Mouse (Mus musculus) testis, adult 2 months (tissue): Measurements from ENCODE around the gene Spats2. TPM values are rescaled to one million over a fixed set of nuclear protein-coding genes. Genes with fewer than 3 reads are reported as not detected.

Source experiments
- H3K27ac ChIP-seq: fragments of 200-500 bp; 2 replicates; pipeline ENCODE4 v1.5.1; 2012; ENCODE audit warnings: low read depth, low read length; ENCODE audit not compliant: control insufficient read depth, insufficient read depth
- H3K27me3 ChIP-seq: fragments of 200-500 bp; 2 replicates; pipeline ENCODE4 v1.6.1; 2012; ENCODE audit warnings: mild to moderate bottlenecking, low read length, moderate library complexity; ENCODE audit not compliant: control insufficient read depth, insufficient read depth
- H3K36me3 ChIP-seq: fragments of 200-500 bp; 2 replicates; pipeline ENCODE4 v1.6.1; 2012; ENCODE audit warnings: mild to moderate bottlenecking, low read length; ENCODE audit not compliant: control insufficient read depth, insufficient read depth
- H3K4me1 ChIP-seq: fragments of 200-500 bp; 2 replicates; pipeline ENCODE4 v1.6.1; 2012; ENCODE audit warnings: low read length; ENCODE audit not compliant: control insufficient read depth, insufficient read depth
- H3K4me3 ChIP-seq: fragments of 200-500 bp; 2 replicates; pipeline ENCODE4 v1.5.1; 2012; ENCODE audit warnings: low read depth, mild to moderate bottlenecking, low read length, moderate library complexity, mixed read lengths; ENCODE audit not compliant: control insufficient read depth
- CTCF ChIP-seq: fragments of 200-500 bp; IDR thresholded peaks from 2 replicates; pipeline ENCODE4 v1.5.1; 2012; ENCODE audit warnings: low read depth, mild to moderate bottlenecking, inconsistent platforms, low read length, moderate library complexity; ENCODE audit not compliant: control insufficient read depth, insufficient read depth, insufficient replicate concordance
- POLR2A ChIP-seq: fragments of 200-500 bp; IDR thresholded peaks from 2 replicates; pipeline ENCODE4 v1.6.1; 2012; ENCODE audit warnings: low read depth, mild to moderate bottlenecking, inconsistent platforms, low read length, moderate library complexity; ENCODE audit not compliant: control insufficient read depth
- polyA plus RNA-seq: library from polyadenylated mRNA; depleted of rRNA; stranded (reverse); fragments of >200 nt; gene quantifications from 2 replicates; pipeline ENCODE4 v1.2.3, GENCODE M21; 2012

Gene Spats2
- polyA plus RNA-seq, 1 experiment = 34.2 TPM

DNA sequence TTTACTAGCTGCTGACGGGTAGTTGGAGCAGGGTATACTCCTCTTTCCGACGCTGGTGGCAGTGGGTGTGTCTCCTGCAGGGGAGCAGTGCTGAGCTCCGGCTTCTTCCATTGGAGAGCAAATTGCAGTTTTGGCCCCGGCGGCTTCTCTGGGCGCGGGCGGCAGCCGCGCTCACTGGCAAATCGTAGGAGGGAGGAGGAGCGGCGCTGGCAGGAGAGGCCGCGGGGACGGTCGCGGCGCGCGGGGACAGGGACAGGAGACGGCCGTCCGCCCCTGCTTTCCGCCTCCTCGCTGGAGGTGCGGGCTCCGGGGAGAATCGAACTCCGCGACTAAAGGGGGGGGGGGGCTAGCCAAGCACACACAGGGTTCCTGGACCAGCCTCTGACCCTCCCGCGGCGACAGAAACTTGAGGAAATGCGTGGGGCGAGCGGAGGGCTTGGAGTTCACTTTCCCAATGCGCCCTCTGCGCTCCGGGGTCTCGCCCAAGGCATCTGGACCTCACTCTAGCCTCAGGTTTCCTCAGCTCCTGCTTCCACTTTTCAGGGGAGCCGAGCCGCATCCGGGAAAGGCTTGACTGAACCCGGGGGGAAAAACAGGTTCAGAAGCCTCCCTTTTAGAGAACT, 98.0 kb downstream of the Spats2 start:
- H3K27ac ChIP-seq = no peak overlapping the region
- H3K27me3 ChIP-seq = no peaks in the 10 kb centered on the region; the same call in 1 of the 2 replicates
- peaks cover 19% of the 10 kb centered on the region for H3K4me1 ChIP-seq
- no peak for TF ChIP-seq CTCF
- no peak for TF ChIP-seq POLR2A
- H3K36me3 ChIP-seq = no peaks in the 10 kb centered on the region
- peak overlapping the region; percentile 75 for H3K4me3 ChIP-seq

DNA sequence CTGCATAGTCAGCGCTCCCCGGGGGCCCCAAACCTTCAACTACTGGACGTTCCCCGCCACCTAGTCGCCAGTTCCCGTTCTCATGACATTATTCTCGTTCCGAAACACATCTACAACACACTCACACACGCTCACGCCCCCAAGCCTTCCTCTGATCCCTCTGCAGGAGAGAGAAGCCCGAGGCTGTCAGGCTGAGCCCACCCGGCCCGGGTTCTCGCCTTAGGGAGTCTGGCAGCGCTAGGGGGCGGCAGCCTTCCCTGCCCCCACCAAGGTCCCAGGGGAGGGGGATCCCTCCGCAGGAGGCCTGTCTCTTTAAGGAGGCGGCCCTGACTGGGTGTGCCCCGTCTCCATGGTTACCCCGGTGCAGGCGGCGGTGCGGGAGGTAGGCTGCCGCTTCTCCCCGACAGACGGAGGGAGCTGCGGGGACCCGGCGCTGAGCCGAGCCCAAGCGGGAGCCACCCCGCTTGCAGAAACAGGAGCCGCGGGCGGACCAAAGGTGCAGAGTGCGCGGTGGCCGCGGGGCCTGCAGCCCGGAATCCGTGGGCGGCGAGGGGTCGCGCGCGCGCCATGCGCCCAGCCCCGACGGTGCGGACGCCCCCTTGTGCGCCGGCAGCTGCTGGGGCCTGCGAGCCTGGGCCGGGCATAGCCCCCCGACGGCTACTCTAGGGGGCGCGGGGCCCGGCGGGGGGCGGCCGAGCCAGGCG, 98.6 kb downstream of the Spats2 start, which contains the start of gene Kcnh3:
Gene Kcnh3 (plus strand): TSS at position 654 of the 704 bp plus-strand sequence.
- Histone ChIP-seq H3K4me3 (peak within 1 kb of the TSS; percentile 75), H3K4me1 (peaks cover 19% of the 10 kb centered on the region), H3K36me3 (no peaks in the 10 kb centered on the region), H3K27me3 (no peaks in the 10 kb centered on the region; the same call in 1 of the 2 replicates), H3K27ac (no peak within 1 kb of the TSS)
- TF ChIP-seq CTCF = no peak
- TF ChIP-seq POLR2A = no peak

GRCm38 (mm10) chr15:99225081-99225810, 99.5 kb downstream of the Spats2 start:
- Histone ChIP-seq H3K4me1 (peaks cover 19% of the 10 kb centered on the region), H3K4me3 (peak overlapping the region; percentile 18; the same call in 1 of the 2 replicates), H3K27me3 (no peaks in the 10 kb centered on the region; the same call in 1 of the 2 replicates), H3K36me3 (no peaks in the 10 kb centered on the region), H3K27ac (no peak overlapping the region)
- TF ChIP-seq POLR2A (no peak), CTCF (no peak)

DNA sequence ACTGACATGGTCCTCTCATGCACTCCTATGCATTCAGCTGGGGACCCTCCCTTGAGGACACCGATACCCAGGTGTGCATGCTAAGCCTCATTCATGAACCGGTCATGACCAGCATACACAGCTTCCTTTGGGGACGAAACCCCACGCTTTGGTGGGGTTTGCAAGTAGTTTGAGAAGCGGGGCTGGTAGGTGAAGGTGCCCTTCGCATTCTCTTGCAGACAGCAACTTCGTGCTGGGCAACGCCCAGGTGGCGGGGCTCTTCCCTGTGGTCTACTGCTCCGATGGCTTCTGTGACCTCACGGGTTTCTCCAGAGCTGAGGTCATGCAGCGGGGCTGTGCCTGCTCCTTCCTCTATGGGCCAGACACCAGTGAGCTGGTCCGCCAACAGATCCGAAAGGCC, 100.4 kb downstream of the Spats2 start:
- H3K27ac ChIP-seq = no peak overlapping the region
- H3K4me1 ChIP-seq = peaks cover 19% of the 10 kb centered on the region
- no peak overlapping the region for H3K4me3 ChIP-seq
- no peak for TF ChIP-seq CTCF
- TF ChIP-seq POLR2A = no peak
- H3K27me3 ChIP-seq = no peaks in the 10 kb centered on the region; the same call in 1 of the 2 replicates
- no peaks in the 10 kb centered on the region for H3K36me3 ChIP-seq

GRCm38 (mm10) chr15:99231998-99232397, 106.3 kb downstream of the Spats2 start:
- no peak overlapping the region for H3K27ac ChIP-seq
- TF ChIP-seq CTCF (no peak), POLR2A (no peak)
- H3K36me3 ChIP-seq = no peaks in the 10 kb centered on the region
- no peak overlapping the region for H3K4me3 ChIP-seq
- H3K27me3 ChIP-seq = no peaks in the 10 kb centered on the region
- H3K4me1 ChIP-seq = no peaks in the 10 kb centered on the region; the same call in 1 of the 2 replicates

DNA sequence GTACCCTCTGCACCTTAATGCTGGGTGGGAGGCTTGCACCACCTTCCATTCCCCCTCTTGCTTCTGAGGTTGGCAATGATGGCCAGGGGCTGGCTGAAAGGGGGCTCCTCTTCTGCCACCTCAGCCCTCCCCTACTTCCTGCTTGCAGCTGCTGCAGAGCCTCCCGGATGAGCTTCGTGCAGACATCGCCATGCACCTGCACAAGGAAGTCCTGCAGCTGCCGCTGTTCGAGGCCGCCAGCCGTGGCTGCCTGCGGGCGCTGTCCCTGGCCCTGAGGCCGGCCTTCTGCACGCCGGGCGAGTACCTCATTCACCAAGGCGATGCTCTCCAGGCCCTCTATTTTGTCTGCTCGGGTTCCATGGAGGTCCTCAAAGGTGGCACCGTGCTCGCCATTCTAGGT, 108.0 kb downstream of the Spats2 start:
- Histone ChIP-seq H3K27me3 (no peaks in the 10 kb centered on the region), H3K4me3 (no peak overlapping the region), H3K36me3 (no peaks in the 10 kb centered on the region), H3K27ac (no peak overlapping the region), H3K4me1 (no peaks in the 10 kb centered on the region)
- no peak for TF ChIP-seq CTCF
- no peak for TF ChIP-seq POLR2A

DNA sequence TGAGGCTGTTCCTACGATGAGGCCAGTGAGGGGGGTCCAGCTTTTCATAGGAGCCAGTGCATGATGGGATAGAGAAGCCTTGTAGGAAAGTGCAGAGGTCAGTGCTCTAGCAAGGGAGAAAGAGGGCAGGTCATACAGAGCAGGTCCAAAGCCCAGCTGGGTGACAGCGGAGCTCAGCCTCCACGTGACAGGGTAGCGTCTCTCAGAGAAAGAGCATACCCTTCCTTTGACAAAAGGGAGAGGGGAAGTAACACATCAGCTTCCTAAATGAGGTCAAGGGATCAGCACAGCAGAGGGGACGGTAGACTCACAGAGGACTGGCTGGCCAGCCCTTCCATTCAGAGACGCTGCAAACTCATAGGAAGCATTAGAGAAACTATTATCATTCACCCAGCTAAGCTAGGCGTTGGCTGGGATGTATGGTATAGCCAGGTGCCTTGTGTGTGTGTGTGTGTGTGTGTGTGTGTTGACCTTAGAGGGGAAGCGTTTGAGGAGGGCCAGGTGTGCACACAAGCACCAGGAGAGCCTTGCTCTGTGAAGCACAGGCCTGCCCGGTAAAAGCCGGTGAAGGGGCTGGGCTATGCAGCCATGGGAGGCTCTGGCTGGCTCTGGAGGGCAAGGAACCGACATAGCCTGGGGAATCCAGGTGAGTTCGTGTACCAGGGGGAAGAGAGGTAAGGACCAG, 108.8 kb downstream of the Spats2 start:
- Histone ChIP-seq H3K27me3 (no peaks in the 10 kb centered on the region), H3K36me3 (no peaks in the 10 kb centered on the region), H3K4me3 (no peak overlapping the region), H3K27ac (no peak overlapping the region), H3K4me1 (no peaks in the 10 kb centered on the region)
- TF ChIP-seq CTCF (no peak), POLR2A (no peak)
